Mouse (Mus musculus): ENCODE results near the gene Flad1. TPM values are rescaled to one million over a fixed set of nuclear protein-coding genes. Genes with fewer than 3 reads are reported as not detected.

Gene Flad1
- total RNA-seq (2012; rRNA removed): 20.3 and 20.9 TPM in 2 replicates

- H3K27ac ChIP-seq (ENCODE audit: insufficient read depth, low read depth, low read length, poor library complexity, severe bottlenecking): peak within 1 kb of the TSS; percentile 75
Measured at GRCm38 (mm10) chr3:89411490-89412393, at the start of gene Flad1. Gene Flad1, minus strand, starts transcription at chr3:89411870.

GRCm38 (mm10) chr3:89458965-89459807, 47.5 kb upstream of the Flad1 start:
- TF ChIP-seq ZNF384 (IDR thresholded peaks at IDR 0.05; ENCODE audit: low read depth, low read length): no peak
- TF ChIP-seq CHD2 (IDR thresholded peaks at IDR 0.05; ENCODE audit: low read depth, low read length): no peak
- TF ChIP-seq MAFK (IDR thresholded peaks at IDR 0.05; ENCODE audit: insufficient read depth, low read depth, low read length): no peak
- no peak for TF ChIP-seq ZC3H11A (IDR thresholded peaks at IDR 0.05; ENCODE audit: borderline replicate concordance, low read depth, low read length)
- TF ChIP-seq HCFC1 (IDR thresholded peaks at IDR 0.05; ENCODE audit: borderline replicate concordance, insufficient read depth, low read length): 0 out of 2 replicates have a peak, but pooled peaks have one; percentile 19
- Histone ChIP-seq H3K4me3 (ENCODE audit: insufficient read depth in 1 of 2, low read depth in 1 of 2, low read length in 2 of 2, poor library complexity in 1 of 2, severe bottlenecking in 1 of 2) (peak overlapping the region; percentile 61 to 83), H3K9me3 (ENCODE audit: control insufficient read depth, insufficient read depth, low read depth, low read length) (no peaks in the 10 kb centered on the region), H3K27ac (ENCODE audit: insufficient read depth, low read depth, low read length, poor library complexity, severe bottlenecking) (peak overlapping the region; percentile 82), H3K36me3 (ENCODE audit: control insufficient read depth, insufficient read depth, low read length, poor library complexity, severe bottlenecking) (no peaks in the 10 kb centered on the region), H3K4me1 (ENCODE audit: control insufficient read depth in 2 of 2, insufficient read depth in 2 of 2, low read length in 2 of 2, poor library complexity in 1 of 2) (peaks cover 2 to 12% of the 10 kb centered on the region in 2 experiments; a peak in 2 of 4 replicates), H3K9ac (ENCODE audit: insufficient read depth, low read depth, low read length, poor library complexity, severe bottlenecking) (peak overlapping the region; percentile 89)
- in situ Hi-C loops (cut with MboI; ENCODE audit: low sequenced_read_pairs in 2 of 2, unreplicated experiment in 2 of 2): no loop called here
- peak; percentile 91 for DNase-seq (ENCODE audit: low read depth, low spot score)

More at GRCm38 (mm10) chr3:89411490-89412393, at the start of gene Flad1:
- Histone ChIP-seq H3K9me3 (ENCODE audit: control insufficient read depth, insufficient read depth, low read depth, low read length) (no peaks in the 10 kb centered on the region), H3K9ac (ENCODE audit: insufficient read depth, low read depth, low read length, poor library complexity, severe bottlenecking) (peak within 1 kb of the TSS; percentile 74), H3K4me3 (ENCODE audit: insufficient read depth in 1 of 2, low read depth in 1 of 2, low read length in 2 of 2, poor library complexity in 1 of 2, severe bottlenecking in 1 of 2) (peak within 1 kb of the TSS; percentile 66 to 85), H3K4me1 (ENCODE audit: control insufficient read depth in 2 of 2, insufficient read depth in 2 of 2, low read length in 2 of 2, poor library complexity in 1 of 2) (peaks cover under 1 to 16% of the 10 kb centered on the region in 2 experiments; a peak in 2 of 4 replicates), H3K36me3 (ENCODE audit: control insufficient read depth, insufficient read depth, low read length, poor library complexity, severe bottlenecking) (peaks cover 29% of the 10 kb centered on the region)
- DNase-seq (ENCODE audit: low read depth, low spot score): peak; percentile 100
- in situ Hi-C loops (cut with MboI; ENCODE audit: low sequenced_read_pairs in 2 of 2, unreplicated experiment in 2 of 2): no loop called here
- TF ChIP-seq CHD2 (IDR thresholded peaks at IDR 0.05; ENCODE audit: low read depth, low read length) (peak; percentile 100), HCFC1 (IDR thresholded peaks at IDR 0.05; ENCODE audit: borderline replicate concordance, insufficient read depth, low read length) (peak; percentile 61; the same call in 1 of the 2 replicates), ZC3H11A (IDR thresholded peaks at IDR 0.05; ENCODE audit: borderline replicate concordance, low read depth, low read length) (no peak)

- Histone ChIP-seq H3K27ac (ENCODE audit: insufficient read depth, low read depth, low read length, poor library complexity, severe bottlenecking) (no peak overlapping the region), H3K9me3 (ENCODE audit: control insufficient read depth, insufficient read depth, low read depth, low read length) (no peaks in the 10 kb centered on the region), H3K4me3 (ENCODE audit: insufficient read depth in 1 of 2, low read depth in 1 of 2, low read length in 2 of 2, poor library complexity in 1 of 2, severe bottlenecking in 1 of 2) (peak overlapping the region; percentile 61 to 83), H3K9ac (ENCODE audit: insufficient read depth, low read depth, low read length, poor library complexity, severe bottlenecking) (no peak overlapping the region), H3K36me3 (ENCODE audit: control insufficient read depth, insufficient read depth, low read length, poor library complexity, severe bottlenecking) (no peaks in the 10 kb centered on the region), H3K4me1 (ENCODE audit: control insufficient read depth in 2 of 2, insufficient read depth in 2 of 2, low read length in 2 of 2, poor library complexity in 1 of 2) (peaks cover 2 to 12% of the 10 kb centered on the region in 2 experiments; a peak in 2 of 4 replicates)
- TF ChIP-seq CHD2 (IDR thresholded peaks at IDR 0.05; ENCODE audit: low read depth, low read length): no peak
- TF ChIP-seq HCFC1 (IDR thresholded peaks at IDR 0.05; ENCODE audit: borderline replicate concordance, insufficient read depth, low read length): no peak
- TF ChIP-seq ZNF384 (IDR thresholded peaks at IDR 0.05; ENCODE audit: low read depth, low read length): no peak
- no peak for TF ChIP-seq MAFK (IDR thresholded peaks at IDR 0.05; ENCODE audit: insufficient read depth, low read depth, low read length)
- no peak for TF ChIP-seq ZC3H11A (IDR thresholded peaks at IDR 0.05; ENCODE audit: borderline replicate concordance, low read depth, low read length)
- in situ Hi-C loops (cut with MboI; ENCODE audit: low sequenced_read_pairs in 2 of 2, unreplicated experiment in 2 of 2): no loop called here
- DNase-seq (ENCODE audit: low read depth, low spot score): no peak
Measured at GRCm38 (mm10) chr3:89458372-89458964, 46.8 kb upstream of the Flad1 start.

Data from ES-E14 (cell line).